Mouse (Mus musculus) splenic B cell, adult 2 months (primary cell): Measurements from ENCODE around the gene Gtf2f2.
"Not testable (repeated sequence)": the region's sequence is repeated elsewhere in the genome, so short reads cannot be mapped to it uniquely, and the experiment has no call there.

ENCODE experiments used
- DNase-seq: peaks from one replicate; pipeline ENCODE4 v3.0.0-alpha.2; 2011; ENCODE audit warnings: low read depth, low spot score
- H3K27me3 ChIP-seq: 2 replicates; pipeline ENCODE4 v1.6.1; 2012; ENCODE audit warnings: mild to moderate bottlenecking, low read length, moderate library complexity, mixed read lengths; ENCODE audit not compliant: control insufficient read depth, poor library complexity, insufficient read depth, severe bottlenecking
- H3K36me3 ChIP-seq: 2 replicates; pipeline ENCODE4 v1.6.1; 2012; ENCODE audit warnings: mild to moderate bottlenecking, low read length, moderate library complexity, mixed read lengths; ENCODE audit not compliant: control insufficient read depth, poor library complexity, insufficient read depth, severe bottlenecking

Gtf2f2 gene

GRCm38 (mm10) chr14:75871750-75872149, 138.9 kb downstream of the Gtf2f2 start:
- DNase-seq: no peak
- Histone ChIP-seq H3K27me3 (no peaks in the 10 kb centered on the region; the same call in 1 of the 2 replicates), H3K36me3 (no peaks in the 10 kb centered on the region)

GRCm38 (mm10) chr14:75871111-75871510, 139.6 kb downstream of the Gtf2f2 start:
- no peak for DNase-seq
- Histone ChIP-seq H3K27me3 (no peaks in the 10 kb centered on the region; the same call in 1 of the 2 replicates), H3K36me3 (no peaks in the 10 kb centered on the region)

GRCm38 (mm10) chr14:75870631-75871030, 140.0 kb downstream of the Gtf2f2 start:
- peak; percentile 54 for DNase-seq
- H3K27me3 ChIP-seq: no peaks in the 10 kb centered on the region; the same call in 1 of the 2 replicates
- no peaks in the 10 kb centered on the region for H3K36me3 ChIP-seq

- Histone ChIP-seq H3K36me3 (no peaks in the 10 kb centered on the region), H3K27me3 (no peaks in the 10 kb centered on the region; the same call in 1 of the 2 replicates)
Measured at GRCm38 (mm10) chr14:75869769-75870363, 140.8 kb downstream of the Gtf2f2 start.

GRCm38 (mm10) chr14:75868028-75868427, 142.6 kb downstream of the Gtf2f2 start:
- not testable (repeated sequence) for H3K36me3 ChIP-seq, DNase-seq

More at GRCm38 (mm10) chr14:75869769-75870363, 140.8 kb downstream of the Gtf2f2 start:
- DNase-seq: no peak

GRCm38 (mm10) chr14:75866706-75867333, 143.8 kb downstream of the Gtf2f2 start:
- no peaks in the 10 kb centered on the region for H3K36me3 ChIP-seq
- no peaks in the 10 kb centered on the region; the same call in 1 of the 2 replicates for H3K27me3 ChIP-seq
- DNase-seq: no peak

More at GRCm38 (mm10) chr14:75868028-75868427, 142.6 kb downstream of the Gtf2f2 start:
- H3K27me3 ChIP-seq: not testable (repeated sequence)

GRCm38 (mm10) chr14:75863549-75864409, 146.9 kb downstream of the Gtf2f2 start:
- no peak for DNase-seq
- H3K36me3 ChIP-seq: no peaks in the 10 kb centered on the region
- H3K27me3 ChIP-seq: no peaks in the 10 kb centered on the region; the same call in 1 of the 2 replicates

- H3K36me3 ChIP-seq: no peaks in the 10 kb centered on the region
- H3K27me3 ChIP-seq: no peaks in the 10 kb centered on the region
- DNase-seq: no peak
Measured at GRCm38 (mm10) chr14:75862701-75863100, 148.0 kb downstream of the Gtf2f2 start.

- H3K27me3 ChIP-seq: no peaks in the 10 kb centered on the region
- H3K36me3 ChIP-seq: no peaks in the 10 kb centered on the region
- no peak for DNase-seq
Measured at GRCm38 (mm10) chr14:75859619-75860018, 151.0 kb downstream of the Gtf2f2 start.

- DNase-seq: no peak
- Histone ChIP-seq H3K36me3 (no peaks in the 10 kb centered on the region), H3K27me3 (no peaks in the 10 kb centered on the region)
Measured at GRCm38 (mm10) chr14:75858181-75858580, 152.5 kb downstream of the Gtf2f2 start.

- Histone ChIP-seq H3K36me3 (0 out of 2 replicates have a peak, but pooled peaks cover 4% of the 10 kb centered on the region), H3K27me3 (no peaks in the 10 kb centered on the region)
- no peak for DNase-seq
Measured at GRCm38 (mm10) chr14:75855263-75855992, 155.2 kb downstream of the Gtf2f2 start.

GRCm38 (mm10) chr14:75852016-75852415, 158.6 kb downstream of the Gtf2f2 start:
- Histone ChIP-seq H3K27me3 (no peaks in the 10 kb centered on the region), H3K36me3 (peaks cover 15% of the 10 kb centered on the region)
- DNase-seq: no peak

GRCm38 (mm10) chr14:75850819-75851218, 159.8 kb downstream of the Gtf2f2 start:
- no peaks in the 10 kb centered on the region for H3K27me3 ChIP-seq
- no peak for DNase-seq
- H3K36me3 ChIP-seq: peaks cover 20% of the 10 kb centered on the region

- DNase-seq: no peak
- Histone ChIP-seq H3K36me3 (peaks cover 20% of the 10 kb centered on the region), H3K27me3 (no peaks in the 10 kb centered on the region)
Measured at GRCm38 (mm10) chr14:75849842-75850568, 160.7 kb downstream of the Gtf2f2 start.
